Mouse (Mus musculus) testis, adult 2 months (tissue): ENCODE results near the gene Col9a1.

ENCODE experiments used
- CTCF ChIP-seq: fragments of 200-500 bp; IDR thresholded peaks from 2 replicates; pipeline ENCODE4 v1.5.1; 2012; ENCODE audit warnings: low read depth, mild to moderate bottlenecking, inconsistent platforms, low read length, moderate library complexity; ENCODE audit not compliant: control insufficient read depth, insufficient read depth, insufficient replicate concordance
- POLR2A ChIP-seq: fragments of 200-500 bp; IDR thresholded peaks from 2 replicates; pipeline ENCODE4 v1.6.1; 2012; ENCODE audit warnings: low read depth, mild to moderate bottlenecking, inconsistent platforms, low read length, moderate library complexity; ENCODE audit not compliant: control insufficient read depth

DNA sequence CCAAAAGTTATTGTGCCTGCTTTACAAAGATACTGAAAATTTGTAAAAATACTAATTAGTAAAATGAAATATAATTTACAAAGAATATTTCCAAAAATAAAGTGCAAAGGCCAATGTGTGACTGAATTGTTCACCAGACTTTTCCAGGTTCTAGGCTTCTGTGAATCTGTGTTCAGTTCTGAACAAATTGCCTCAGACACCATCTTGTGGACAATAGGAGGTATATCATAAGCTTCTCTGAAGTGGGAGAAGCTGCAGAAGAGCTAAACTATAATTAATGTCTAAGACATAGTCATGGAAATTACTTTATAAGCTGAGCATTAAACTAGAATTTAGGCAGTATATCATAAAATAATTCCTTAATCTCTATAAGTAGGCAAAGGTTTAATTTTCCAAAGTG lies 83.8 kb downstream of the Col9a1 start:
- TF ChIP-seq CTCF: no peak
- TF ChIP-seq POLR2A: no peak
